Mouse (Mus musculus): ENCODE results near the gene Acap2. TPM values are rescaled to one million over a fixed set of nuclear protein-coding genes. Genes with fewer than 3 reads are reported as not detected.
A peak's percentile ranks its signal among the peaks of the same experiment; 100 is the strongest.

Gene Acap2
- polyA plus RNA-seq, 1 experiment from 2014 or later, result 10.6 TPM

GRCm38 (mm10) chr16:31213463-31213862, 12.4 kb upstream of the Acap2 start:
- Histone ChIP-seq H3K9ac (ENCODE audit: low read length) (no peak overlapping the region), H3K36me3 (ENCODE audit: control insufficient read depth, insufficient read depth) (no peaks in the 10 kb centered on the region), H3K9me3 (replicated peaks; ENCODE audit: control insufficient read depth, low read length) (0 out of 2 replicates have a peak, but pooled peaks cover 2% of the 10 kb centered on the region), H3K4me3 (ENCODE audit: low read length) (no peak overlapping the region), H3K27me3 (ENCODE audit: control insufficient read depth, insufficient read depth, low read length) (no peaks in the 10 kb centered on the region), H3K4me2 (ENCODE audit: low read depth, low read length) (no peak overlapping the region), H3K4me1 (ENCODE audit: control insufficient read depth, insufficient read depth, low read length) (peaks cover 3% of the 10 kb centered on the region; the same call in 1 of the 2 replicates), H3K27ac (ENCODE audit: low read length) (no peak overlapping the region)
- 81% methylated on average over 6 of the region's 6 CpGs for WGBS
- ATAC-seq (replicated peaks; ENCODE audit: extremely low read depth, insufficient read depth, low FRiP score), result no peak

- no peak overlapping the region for H3K4me2 ChIP-seq (ENCODE audit: low read depth, low read length)
- 62% methylated on average over 9 of the region's 9 CpGs for WGBS
- H3K27me3 ChIP-seq (ENCODE audit: control insufficient read depth, insufficient read depth, low read length), result no peaks in the 10 kb centered on the region
- H3K27ac ChIP-seq (ENCODE audit: low read length), result no peak overlapping the region
- no peak for ATAC-seq (replicated peaks; ENCODE audit: extremely low read depth, insufficient read depth, low FRiP score)
- no peak overlapping the region for H3K9ac ChIP-seq (ENCODE audit: low read length)
- peaks cover 3% of the 10 kb centered on the region; the same call in 1 of the 2 replicates for H3K4me1 ChIP-seq (ENCODE audit: control insufficient read depth, insufficient read depth, low read length)
- H3K36me3 ChIP-seq (ENCODE audit: control insufficient read depth, insufficient read depth), result no peaks in the 10 kb centered on the region
- H3K4me3 ChIP-seq (ENCODE audit: low read length), result no peak overlapping the region
- 0 out of 2 replicates have a peak, but pooled peaks cover 2% of the 10 kb centered on the region for H3K9me3 ChIP-seq (replicated peaks; ENCODE audit: control insufficient read depth, low read length)
Observed at GRCm38 (mm10) chr16:31211503-31211902, 10.5 kb upstream of the Acap2 start.

DNA sequence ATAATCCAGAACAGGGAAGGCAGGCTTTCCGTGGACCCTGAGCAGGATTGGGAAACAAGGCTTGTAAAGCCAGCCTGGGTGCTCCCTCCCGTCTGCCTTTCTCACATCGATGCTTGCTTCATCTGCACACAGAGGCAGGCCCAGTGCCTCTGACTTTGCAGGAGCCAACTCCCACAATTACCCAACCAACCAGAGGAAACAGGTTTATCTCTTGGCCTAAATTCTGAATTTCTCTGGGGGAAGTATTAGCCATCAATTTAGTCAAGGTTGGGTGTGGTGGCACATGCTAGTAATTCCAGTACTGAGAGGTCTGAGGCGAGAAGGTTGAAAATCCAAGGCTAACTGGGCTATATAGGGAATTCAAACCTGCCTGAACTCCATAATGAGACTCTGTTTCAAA, 9.4 kb upstream of the Acap2 start:
- no peak overlapping the region for H3K4me2 ChIP-seq (ENCODE audit: low read depth, low read length)
- H3K9ac ChIP-seq (ENCODE audit: low read length), result no peak overlapping the region
- ATAC-seq (replicated peaks; ENCODE audit: extremely low read depth, insufficient read depth, low FRiP score), result no peak
- H3K4me3 ChIP-seq (ENCODE audit: low read length), result no peak overlapping the region
- no peaks in the 10 kb centered on the region for H3K27me3 ChIP-seq (ENCODE audit: control insufficient read depth, insufficient read depth, low read length)
- WGBS, result 67% methylated on average over 4 of the region's 4 CpGs
- H3K9me3 ChIP-seq (replicated peaks; ENCODE audit: control insufficient read depth, low read length), result 0 out of 2 replicates have a peak, but pooled peaks cover 2% of the 10 kb centered on the region
- H3K36me3 ChIP-seq (ENCODE audit: control insufficient read depth, insufficient read depth), result no peaks in the 10 kb centered on the region
- H3K27ac ChIP-seq (ENCODE audit: low read length), result no peak overlapping the region
- H3K4me1 ChIP-seq (ENCODE audit: control insufficient read depth, insufficient read depth, low read length), result peaks cover 3% of the 10 kb centered on the region; the same call in 1 of the 2 replicates

- Histone ChIP-seq H3K27ac (ENCODE audit: low read length) (no peak overlapping the region), H3K4me1 (ENCODE audit: control insufficient read depth, insufficient read depth, low read length) (peaks cover 3% of the 10 kb centered on the region; the same call in 1 of the 2 replicates), H3K36me3 (ENCODE audit: control insufficient read depth, insufficient read depth) (no peaks in the 10 kb centered on the region), H3K27me3 (ENCODE audit: control insufficient read depth, insufficient read depth, low read length) (no peaks in the 10 kb centered on the region), H3K9ac (ENCODE audit: low read length) (no peak overlapping the region), H3K4me2 (ENCODE audit: low read depth, low read length) (no peak overlapping the region), H3K4me3 (ENCODE audit: low read length) (no peak overlapping the region), H3K9me3 (replicated peaks; ENCODE audit: control insufficient read depth, low read length) (no peaks in the 10 kb centered on the region)
- no peak for ATAC-seq (replicated peaks; ENCODE audit: extremely low read depth, insufficient read depth, low FRiP score)
- 46% methylated on average over 5 of the region's 5 CpGs for WGBS
Observed at GRCm38 (mm10) chr16:31209911-31210310, 8.9 kb upstream of the Acap2 start.

DNA sequence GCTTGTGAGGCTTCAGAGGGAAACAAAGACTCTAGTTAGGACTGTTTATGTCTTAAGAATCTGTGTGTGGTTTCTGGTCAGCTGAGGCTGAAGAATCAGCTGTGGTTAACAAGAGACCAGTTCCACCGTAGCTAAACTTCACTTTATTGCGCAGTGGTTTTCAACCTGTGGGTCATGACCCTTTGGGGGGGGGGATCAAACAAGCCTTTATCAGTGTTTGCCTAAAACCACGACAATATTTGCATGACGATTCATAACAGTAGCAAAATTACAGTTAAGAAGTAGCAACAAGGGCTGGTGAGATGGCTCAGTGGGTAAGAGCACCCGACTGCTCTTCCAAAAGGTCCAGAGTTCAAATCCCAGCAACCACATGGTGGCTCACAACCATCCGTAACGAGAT, 4.7 kb upstream of the Acap2 start:
- H3K4me3 ChIP-seq (ENCODE audit: low read length), result no peak overlapping the region
- no peak overlapping the region for H3K4me2 ChIP-seq (ENCODE audit: low read depth, low read length)
- H3K27ac ChIP-seq (ENCODE audit: low read length), result no peak overlapping the region
- H3K9ac ChIP-seq (ENCODE audit: low read length), result no peak overlapping the region
- ATAC-seq (replicated peaks; ENCODE audit: extremely low read depth, insufficient read depth, low FRiP score), result no peak
- no peaks in the 10 kb centered on the region for H3K27me3 ChIP-seq (ENCODE audit: control insufficient read depth, insufficient read depth, low read length)
- 82% methylated on average over 5 of the region's 7 CpGs for WGBS
- H3K36me3 ChIP-seq (ENCODE audit: control insufficient read depth, insufficient read depth), result no peaks in the 10 kb centered on the region
- H3K4me1 ChIP-seq (ENCODE audit: control insufficient read depth, insufficient read depth, low read length), result peaks cover 8% of the 10 kb centered on the region
- no peaks in the 10 kb centered on the region for H3K9me3 ChIP-seq (replicated peaks; ENCODE audit: control insufficient read depth, low read length)

GRCm38 (mm10) chr16:31205187-31205586, 4.1 kb upstream of the Acap2 start:
- no peak overlapping the region for H3K27ac ChIP-seq (ENCODE audit: low read length)
- 86% methylated on average over 8 of the region's 8 CpGs for WGBS
- H3K4me3 ChIP-seq (ENCODE audit: low read length), result no peak overlapping the region
- H3K4me2 ChIP-seq (ENCODE audit: low read depth, low read length), result no peak overlapping the region
- no peak for ATAC-seq (replicated peaks; ENCODE audit: extremely low read depth, insufficient read depth, low FRiP score)
- H3K36me3 ChIP-seq (ENCODE audit: control insufficient read depth, insufficient read depth), result no peaks in the 10 kb centered on the region
- no peaks in the 10 kb centered on the region for H3K27me3 ChIP-seq (ENCODE audit: control insufficient read depth, insufficient read depth, low read length)
- no peaks in the 10 kb centered on the region for H3K9me3 ChIP-seq (replicated peaks; ENCODE audit: control insufficient read depth, low read length)
- H3K9ac ChIP-seq (ENCODE audit: low read length), result no peak overlapping the region
- H3K4me1 ChIP-seq (ENCODE audit: control insufficient read depth, insufficient read depth, low read length), result peaks cover 8% of the 10 kb centered on the region

DNA sequence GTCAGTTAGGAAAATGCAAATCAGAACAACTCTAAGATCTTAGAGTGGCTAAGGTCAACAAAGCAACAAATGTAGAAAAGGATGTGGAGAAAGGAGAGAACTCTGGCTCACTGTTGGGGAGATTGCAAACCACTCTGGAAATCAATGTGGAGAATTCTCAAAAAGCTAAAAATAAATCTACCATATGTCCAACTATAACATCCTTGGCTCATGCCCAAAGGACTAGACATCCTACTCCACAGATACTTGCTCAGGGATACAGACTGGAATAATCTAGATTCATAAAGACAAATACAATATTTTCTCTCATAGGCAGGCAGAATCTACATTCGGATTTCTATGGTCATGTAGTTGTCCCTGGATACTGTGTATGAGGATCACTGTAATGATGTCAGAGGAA, 3.2 kb upstream of the Acap2 start:
- Histone ChIP-seq H3K4me1 (ENCODE audit: control insufficient read depth, insufficient read depth, low read length) (peaks cover 12% of the 10 kb centered on the region), H3K36me3 (ENCODE audit: control insufficient read depth, insufficient read depth) (no peaks in the 10 kb centered on the region), H3K27me3 (ENCODE audit: control insufficient read depth, insufficient read depth, low read length) (no peaks in the 10 kb centered on the region), H3K4me2 (ENCODE audit: low read depth, low read length) (no peak overlapping the region), H3K27ac (ENCODE audit: low read length) (no peak overlapping the region), H3K9me3 (replicated peaks; ENCODE audit: control insufficient read depth, low read length) (no peaks in the 10 kb centered on the region), H3K9ac (ENCODE audit: low read length) (no peak overlapping the region), H3K4me3 (ENCODE audit: low read length) (no peak overlapping the region)
- ATAC-seq (replicated peaks; ENCODE audit: extremely low read depth, insufficient read depth, low FRiP score), result no peak
- 74% methylated on average over 1 of the region's 1 CpGs for WGBS

- peak overlapping the region; percentile 67 for H3K4me2 ChIP-seq (ENCODE audit: low read depth, low read length)
Observed at GRCm38 (mm10) chr16:31201704-31202103, 659 bp upstream of the Acap2 start.

GRCm38 (mm10) chr16:31199926-31200789, 887 bp downstream of the Acap2 start:
- H3K4me3 ChIP-seq (ENCODE audit: low read length), result peak overlapping the region; percentile 88
- WGBS, result under 1% methylated on average over 51 of the region's 56 CpGs

More at GRCm38 (mm10) chr16:31201704-31202103, 659 bp upstream of the Acap2 start:
- peak overlapping the region; percentile 39; the same call in 1 of the 2 replicates for H3K4me3 ChIP-seq (ENCODE audit: low read length)
- 75% methylated on average over 2 of the region's 2 CpGs for WGBS
- H3K4me1 ChIP-seq (ENCODE audit: control insufficient read depth, insufficient read depth, low read length), result peaks cover 16% of the 10 kb centered on the region
- H3K27ac ChIP-seq (ENCODE audit: low read length), result peak overlapping the region; percentile 72; the same call in 1 of the 2 replicates
- peak overlapping the region; percentile 66 for H3K9ac ChIP-seq (ENCODE audit: low read length)
- H3K27me3 ChIP-seq (ENCODE audit: control insufficient read depth, insufficient read depth, low read length), result no peaks in the 10 kb centered on the region
- H3K36me3 ChIP-seq (ENCODE audit: control insufficient read depth, insufficient read depth), result no peaks in the 10 kb centered on the region
- H3K9me3 ChIP-seq (replicated peaks; ENCODE audit: control insufficient read depth, low read length), result no peaks in the 10 kb centered on the region
- ATAC-seq (replicated peaks; ENCODE audit: extremely low read depth, insufficient read depth, low FRiP score), result no peak

More at GRCm38 (mm10) chr16:31199926-31200789, 887 bp downstream of the Acap2 start:
- H3K4me2 ChIP-seq (ENCODE audit: low read depth, low read length), result peak overlapping the region; percentile 81
- peaks cover 16% of the 10 kb centered on the region for H3K4me1 ChIP-seq (ENCODE audit: control insufficient read depth, insufficient read depth, low read length)
- H3K9ac ChIP-seq (ENCODE audit: low read length), result peak overlapping the region; percentile 94
- no peaks in the 10 kb centered on the region for H3K36me3 ChIP-seq (ENCODE audit: control insufficient read depth, insufficient read depth)
- H3K27me3 ChIP-seq (ENCODE audit: control insufficient read depth, insufficient read depth, low read length), result no peaks in the 10 kb centered on the region
- peak overlapping the region; percentile 92 for H3K27ac ChIP-seq (ENCODE audit: low read length)
- no peak; the same call in none of the 2 replicates for ATAC-seq (replicated peaks; ENCODE audit: extremely low read depth, insufficient read depth, low FRiP score)
- no peaks in the 10 kb centered on the region for H3K9me3 ChIP-seq (replicated peaks; ENCODE audit: control insufficient read depth, low read length)
